Mouse (Mus musculus) stomach, embryonic 16.5 days (tissue): ENCODE data around the gene Olfr1197. TPM values are rescaled to one million over a fixed set of nuclear protein-coding genes. Genes with fewer than 3 reads are reported as not detected.

ENCODE experiments used
- ATAC-seq: fragments of 200-750 bp; cut with Nextera tagmentation; 2 replicates; pipeline ENCODE4 v1.8.0; 2017; ENCODE audit warnings: moderate number of reproducible peaks, moderate TSS enrichment; ENCODE audit not compliant: insufficient read depth, low FRiP score
- H3K27ac ChIP-seq: fragments of 300-500 bp; sonication (generic); 2 replicates; pipeline ENCODE4 v1.5.1; 2014; ENCODE audit warnings: low read length
- H3K27me3 ChIP-seq: fragments of 300-500 bp; sonication (generic); 2 replicates; pipeline ENCODE4 v1.6.1; 2014; ENCODE audit warnings: low read length, control low read depth, mixed read lengths; ENCODE audit not compliant: control insufficient read depth, insufficient read depth
- H3K36me3 ChIP-seq: fragments of 300-500 bp; sonication (generic); 2 replicates; pipeline ENCODE4 v1.6.1; 2014; ENCODE audit warnings: low read length; ENCODE audit not compliant: control insufficient read depth, insufficient read depth
- H3K4me1 ChIP-seq: fragments of 300-500 bp; sonication (generic); 2 replicates; pipeline ENCODE4 v1.6.1; 2014; ENCODE audit warnings: low read length, control low read depth, mixed read lengths; ENCODE audit not compliant: control insufficient read depth, insufficient read depth
- H3K4me2 ChIP-seq: fragments of 300-500 bp; sonication (generic); 2 replicates; pipeline ENCODE4 v1.6.1; 2014; ENCODE audit warnings: low read depth, low read length, mixed read lengths
- H3K4me3 ChIP-seq: fragments of 300-500 bp; sonication (generic); replicated peaks from 2 replicates; pipeline ENCODE4 v1.5.1; 2014; ENCODE audit warnings: mild to moderate bottlenecking, low read length
- H3K9ac ChIP-seq: fragments of 300-500 bp; sonication (generic); 2 replicates; pipeline ENCODE4 v1.6.1; 2014; ENCODE audit warnings: low read length
- H3K9me3 ChIP-seq: fragments of 300-500 bp; sonication (generic); replicated peaks from 2 replicates; pipeline ENCODE4 v1.6.1; 2016; ENCODE audit warnings: low read length, control low read depth; ENCODE audit not compliant: control insufficient read depth
- WGBS: fragments of 180-500 bp; shearing (Covaris S2); extraction: QIAGEN DNeasy Blood & Tissue Kit; methylation state at CpG from one replicate; pipeline ENCODE4 v1.1.7; 2014; 5-methylcytosine and 5-hydroxymethylcytosine counted together
- polyA plus RNA-seq: library from polyadenylated mRNA; unstranded; fragments of >200 nt; fragmentation: Nextera tagmentation; extraction: Ambion mirVana; gene quantifications from 2 replicates; pipeline ENCODE4 v1.2.1, GENCODE M21; 2015

The Olfr1197 gene
- not detected in 2 replicates for polyA plus RNA-seq

GRCm38 (mm10) chr2:88732266-88732665, at the start of gene Olfr1197:
Olfr1197 (minus strand) TSS chr2:88732366.
- Histone ChIP-seq H3K27me3 (no peaks in the 10 kb centered on the region), H3K9me3 (no peaks in the 10 kb centered on the region), H3K4me1 (no peaks in the 10 kb centered on the region), H3K4me3 (no peak within 1 kb of the TSS), H3K4me2 (no peak within 1 kb of the TSS), H3K36me3 (no peaks in the 10 kb centered on the region), H3K9ac (no peak within 1 kb of the TSS), H3K27ac (no peak within 1 kb of the TSS)
- WGBS, result 77% methylated on average over 1 of the region's 1 CpGs
- ATAC-seq, result no peak

- no peaks in the 10 kb centered on the region for H3K9me3 ChIP-seq
- no peak within 1 kb of the TSS for H3K4me2 ChIP-seq
- no peaks in the 10 kb centered on the region for H3K27me3 ChIP-seq
- H3K4me1 ChIP-seq, result no peaks in the 10 kb centered on the region
- no peak within 1 kb of the TSS for H3K4me3 ChIP-seq
- H3K36me3 ChIP-seq, result no peaks in the 10 kb centered on the region
- no peak within 1 kb of the TSS for H3K27ac ChIP-seq
- WGBS, result 65% methylated on average over 2 of the region's 2 CpGs
- no peak for ATAC-seq
- H3K9ac ChIP-seq, result no peak within 1 kb of the TSS
Observed at GRCm38 (mm10) chr2:88770388-88770787, 38.2 kb upstream of the Olfr1197 start, which contains the start of gene Olfr1200. Olfr1200 (minus strand) TSS chr2:88770488.

GRCm38 (mm10) chr2:88760369-88760768, 28.2 kb upstream of the Olfr1197 start, which contains the start of gene Olfr1199:
Olfr1199 (minus strand) TSS chr2:88760469.
- WGBS, result 85% methylated on average over 2 of the region's 2 CpGs
- Histone ChIP-seq H3K27ac (no peak within 1 kb of the TSS), H3K9me3 (no peaks in the 10 kb centered on the region), H3K4me2 (no peak within 1 kb of the TSS), H3K27me3 (no peaks in the 10 kb centered on the region), H3K4me1 (no peaks in the 10 kb centered on the region), H3K36me3 (no peaks in the 10 kb centered on the region), H3K4me3 (no peak within 1 kb of the TSS), H3K9ac (no peak within 1 kb of the TSS)
- no peak for ATAC-seq

- Histone ChIP-seq H3K4me2 (no peak within 1 kb of the TSS), H3K4me3 (no peak within 1 kb of the TSS), H3K9me3 (no peaks in the 10 kb centered on the region), H3K27ac (no peak within 1 kb of the TSS), H3K4me1 (no peaks in the 10 kb centered on the region), H3K36me3 (no peaks in the 10 kb centered on the region), H3K27me3 (no peaks in the 10 kb centered on the region), H3K9ac (no peak within 1 kb of the TSS)
- 87% methylated on average over 2 of the region's 2 CpGs for WGBS
- no peak for ATAC-seq
Observed at GRCm38 (mm10) chr2:88751270-88751669, 19.1 kb upstream of the Olfr1197 start, which contains the start of gene Olfr1198. Olfr1198 (minus strand) TSS chr2:88751370.

GRCm38 (mm10) chr2:88743379-88743778, 11.2 kb upstream of the Olfr1197 start:
- WGBS, result 68% methylated on average over 3 of the region's 3 CpGs
- no peaks in the 10 kb centered on the region for H3K9me3 ChIP-seq

GRCm38 (mm10) chr2:88704497-88704896, 27.7 kb downstream of the Olfr1197 start, which contains the start of gene Olfr1196:
Olfr1196 (minus strand) TSS chr2:88704597.
- Histone ChIP-seq H3K4me3 (no peak within 1 kb of the TSS), H3K9me3 (no peaks in the 10 kb centered on the region), H3K36me3 (no peaks in the 10 kb centered on the region), H3K27ac (no peak within 1 kb of the TSS), H3K4me2 (no peak within 1 kb of the TSS), H3K27me3 (no peaks in the 10 kb centered on the region), H3K9ac (no peak within 1 kb of the TSS), H3K4me1 (no peaks in the 10 kb centered on the region)
- WGBS, result 83% methylated on average over 2 of the region's 2 CpGs
- ATAC-seq, result no peak

More at GRCm38 (mm10) chr2:88743379-88743778, 11.2 kb upstream of the Olfr1197 start:
- no peak for ATAC-seq
- Histone ChIP-seq H3K27ac (no peak overlapping the region), H3K4me1 (no peaks in the 10 kb centered on the region), H3K4me2 (no peak overlapping the region), H3K27me3 (no peaks in the 10 kb centered on the region), H3K36me3 (no peaks in the 10 kb centered on the region), H3K4me3 (no peak overlapping the region), H3K9ac (no peak overlapping the region)

GRCm38 (mm10) chr2:88689087-88689486, 43.1 kb downstream of the Olfr1197 start, which contains the start of gene Olfr1195:
Olfr1195 (minus strand) TSS chr2:88689187.
- no peak within 1 kb of the TSS for H3K4me2 ChIP-seq
- no peak within 1 kb of the TSS for H3K4me3 ChIP-seq
- no peaks in the 10 kb centered on the region for H3K27me3 ChIP-seq
- H3K27ac ChIP-seq, result no peak within 1 kb of the TSS
- H3K9ac ChIP-seq, result no peak within 1 kb of the TSS
- ATAC-seq, result no peak
- no peaks in the 10 kb centered on the region for H3K36me3 ChIP-seq
- no peaks in the 10 kb centered on the region for H3K4me1 ChIP-seq
- H3K9me3 ChIP-seq, result no peaks in the 10 kb centered on the region

Other genes with a start within 250 kb of the Olfr1197 start
- not detected in 2 replicates for gene Olfr1184, start 248.8 kb downstream of the Olfr1197 start, polyA plus RNA-seq
- gene Olfr1185-ps1, start 239.0 kb downstream of the Olfr1197 start, polyA plus RNA-seq, result not detected in 2 replicates
- gene Olfr1186, start 213.8 kb downstream of the Olfr1197 start, polyA plus RNA-seq, result not detected in 2 replicates
- not detected in 2 replicates for gene Olfr1188, start 175.4 kb downstream of the Olfr1197 start, polyA plus RNA-seq
- gene Olfr1189, start 145.9 kb downstream of the Olfr1197 start, polyA plus RNA-seq, result not detected in 2 replicates
- gene Olfr1191-ps1, start 91.8 kb downstream of the Olfr1197 start, polyA plus RNA-seq, result not detected in 2 replicates
- not detected in 2 replicates for gene Olfr1192-ps1, start 83.9 kb downstream of the Olfr1197 start, polyA plus RNA-seq
- not detected in 2 replicates for gene Olfr1193, start 56.7 kb downstream of the Olfr1197 start, polyA plus RNA-seq
- not detected in 2 replicates for gene Olfr1195, start 43.2 kb downstream of the Olfr1197 start, polyA plus RNA-seq
- gene Olfr1196, start 27.8 kb downstream of the Olfr1197 start, polyA plus RNA-seq, result not detected in 2 replicates
- gene Olfr1198, start 19.0 kb upstream of the Olfr1197 start, polyA plus RNA-seq, result not detected in 2 replicates
- not detected in 2 replicates for gene Olfr1199, start 28.1 kb upstream of the Olfr1197 start, polyA plus RNA-seq
- gene Olfr1200, start 38.1 kb upstream of the Olfr1197 start, polyA plus RNA-seq, result not detected in 2 replicates
- not detected in 2 replicates for gene Olfr1201, start 60.7 kb upstream of the Olfr1197 start, polyA plus RNA-seq
- gene Olfr1202, start 82.1 kb upstream of the Olfr1197 start, polyA plus RNA-seq, result not detected in 2 replicates
- not detected in 2 replicates for gene Olfr1205, start 97.4 kb upstream of the Olfr1197 start, polyA plus RNA-seq
- gene Olfr1204, start 116.9 kb upstream of the Olfr1197 start, polyA plus RNA-seq, result not detected in 2 replicates
- gene Olfr1206, start 130.9 kb upstream of the Olfr1197 start, polyA plus RNA-seq, result not detected in 2 replicates
- not detected in 2 replicates for gene Olfr1208, start 169.9 kb upstream of the Olfr1197 start, polyA plus RNA-seq
- not detected in 2 replicates for gene Olfr1209, start 182.8 kb upstream of the Olfr1197 start, polyA plus RNA-seq
- gene Olfr1211, start 205.7 kb upstream of the Olfr1197 start, polyA plus RNA-seq, result not detected in 2 replicates
- gene Olfr1212, start 221.6 kb upstream of the Olfr1197 start, polyA plus RNA-seq, result not detected in 2 replicates
- gene Gm13762, start 247.9 kb upstream of the Olfr1197 start, polyA plus RNA-seq, result not detected in 2 replicates